Mouse (Mus musculus): ENCODE results near the gene Slc22a13. TPM values are rescaled to one million over a fixed set of nuclear protein-coding genes. Genes with fewer than 3 reads are reported as not detected.
A peak's percentile ranks its signal among the peaks of the same experiment; 100 is the strongest.
"Not testable (repeated sequence)": the region's sequence is repeated elsewhere in the genome, so short reads cannot be mapped to it uniquely, and the experiment has no call there.

The Slc22a13 gene
- not detected for total RNA-seq (2021)
- long read RNA-seq, experiment 1, result 0 reads
- long read RNA-seq, experiment 2, result 0 reads

DNA sequence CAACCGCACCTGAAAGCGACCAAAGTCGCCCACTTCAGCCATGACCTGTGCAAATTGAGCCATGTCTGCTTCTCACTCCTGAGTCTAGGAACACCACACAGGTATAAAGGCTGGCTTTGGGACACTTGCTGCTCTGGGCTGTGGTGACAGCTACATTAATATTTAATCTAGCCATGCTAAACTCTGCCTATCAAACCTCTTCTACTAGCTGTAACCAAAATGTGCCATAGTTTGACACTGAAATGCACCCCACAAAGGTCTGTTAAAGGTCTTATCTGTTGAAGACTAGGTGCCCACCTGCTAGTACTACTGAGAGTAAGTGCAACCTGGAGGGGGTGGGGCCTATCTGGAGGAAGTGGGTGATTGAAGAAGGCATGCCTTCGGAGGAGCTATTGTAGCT lies at the start of gene Slc22a13:
Slc22a13 (minus strand) TSS at position 101 of the 400 bp plus-strand sequence.
- DNase-seq (ENCODE audit: low spot score), result no peak

DNA sequence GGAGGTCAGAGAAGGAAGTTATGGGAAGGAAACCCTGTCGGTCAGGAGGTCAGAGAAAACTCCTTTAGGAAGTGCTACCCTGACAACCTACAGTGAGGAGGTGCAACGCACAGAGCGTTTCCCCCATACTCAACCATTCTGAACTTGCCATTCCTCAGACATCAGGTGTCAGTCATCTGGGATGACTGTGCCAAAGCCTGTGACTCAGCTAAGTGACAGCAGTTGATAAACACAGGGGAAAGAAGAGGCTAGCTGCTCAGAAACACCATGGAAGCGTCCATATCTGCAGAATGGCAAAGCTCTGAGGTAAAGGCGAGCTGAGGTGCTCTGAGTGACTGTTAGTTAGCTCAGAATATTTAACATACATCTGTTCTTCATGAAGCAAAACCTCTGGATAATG lies 49.2 kb upstream of the Slc22a13 start:
- DNase-seq (ENCODE audit: low spot score), result no peak

DNA sequence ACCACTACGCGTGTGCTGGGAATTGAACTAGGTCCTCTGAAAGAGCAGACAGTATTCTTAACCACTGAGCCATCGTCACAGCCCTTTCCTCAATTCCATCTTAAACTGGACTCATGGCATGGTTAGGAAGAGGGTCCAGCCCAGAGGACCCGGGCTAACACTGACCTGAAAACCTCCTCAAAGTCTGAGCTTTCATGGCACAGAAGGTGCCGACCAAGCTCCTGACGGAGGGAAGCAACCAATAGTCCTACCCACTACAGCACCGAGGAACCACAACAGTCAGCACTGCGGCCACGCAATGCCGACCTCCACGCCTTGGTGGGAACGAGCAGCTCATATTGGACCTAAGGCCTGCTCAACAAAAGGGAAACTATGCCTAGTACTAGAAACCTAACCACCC lies 47.3 kb upstream of the Slc22a13 start:
- no peak for DNase-seq (ENCODE audit: low spot score)

DNA sequence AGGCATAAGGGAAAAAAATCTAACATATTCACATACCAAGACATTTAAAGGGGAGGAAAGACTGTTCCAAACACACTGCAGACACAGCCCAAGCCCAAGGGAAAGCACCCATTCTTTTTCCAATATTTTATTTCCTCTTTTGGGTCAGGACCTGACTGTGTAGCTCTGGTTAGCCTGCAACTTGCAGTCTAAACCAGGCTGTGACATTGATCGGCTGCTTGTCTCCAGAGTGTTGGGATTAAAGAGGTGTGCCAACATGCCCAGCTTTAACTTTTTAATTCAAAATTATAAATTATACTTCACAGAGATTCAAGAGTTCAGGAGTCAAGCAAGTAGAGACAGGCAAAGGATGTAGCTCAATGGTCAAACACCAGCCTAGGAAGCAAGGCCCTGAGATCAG lies 46.2 kb upstream of the Slc22a13 start:
- no peak for DNase-seq (ENCODE audit: low spot score)

DNA sequence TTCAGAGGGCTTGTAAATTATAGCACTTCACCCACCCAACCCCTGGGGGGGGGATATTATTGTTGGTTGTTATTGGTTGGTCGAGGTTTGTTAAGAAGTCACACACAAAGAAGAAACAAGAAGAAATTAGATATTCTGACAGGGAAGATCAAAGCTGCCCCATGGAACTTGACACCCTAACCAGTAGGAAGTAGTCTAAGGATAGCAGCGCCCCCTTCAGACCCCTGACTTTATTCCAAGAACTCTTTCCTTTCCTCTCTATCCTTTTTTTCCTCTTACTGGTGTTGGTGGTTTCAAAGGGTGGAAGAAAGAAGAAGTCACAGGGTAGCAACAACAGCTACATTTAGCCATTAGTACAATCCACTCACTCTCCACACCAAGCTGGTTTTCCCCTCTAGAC lies 45.3 kb upstream of the Slc22a13 start:
- DNase-seq (ENCODE audit: low spot score), result no peak

DNA sequence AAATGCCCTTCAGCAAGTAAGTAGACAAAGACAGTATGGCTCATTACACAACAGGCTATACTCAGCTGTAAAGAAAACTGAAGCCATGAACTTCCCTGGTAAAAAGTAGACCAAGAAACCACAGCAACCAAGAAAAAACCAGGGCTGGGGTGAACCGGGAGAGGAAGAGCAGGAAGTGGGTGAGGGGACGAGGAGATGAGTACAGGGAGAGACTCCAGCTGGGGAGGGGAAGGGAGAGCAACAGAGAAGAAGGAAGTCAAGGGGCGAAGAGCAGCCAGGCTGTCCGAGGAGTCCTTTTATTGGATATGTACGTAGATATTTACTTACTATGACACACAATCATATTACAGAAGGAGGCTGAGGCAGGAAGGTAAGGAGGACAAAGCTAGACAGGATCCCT lies 39.1 kb upstream of the Slc22a13 start:
- no peak for DNase-seq (ENCODE audit: low spot score)

DNA sequence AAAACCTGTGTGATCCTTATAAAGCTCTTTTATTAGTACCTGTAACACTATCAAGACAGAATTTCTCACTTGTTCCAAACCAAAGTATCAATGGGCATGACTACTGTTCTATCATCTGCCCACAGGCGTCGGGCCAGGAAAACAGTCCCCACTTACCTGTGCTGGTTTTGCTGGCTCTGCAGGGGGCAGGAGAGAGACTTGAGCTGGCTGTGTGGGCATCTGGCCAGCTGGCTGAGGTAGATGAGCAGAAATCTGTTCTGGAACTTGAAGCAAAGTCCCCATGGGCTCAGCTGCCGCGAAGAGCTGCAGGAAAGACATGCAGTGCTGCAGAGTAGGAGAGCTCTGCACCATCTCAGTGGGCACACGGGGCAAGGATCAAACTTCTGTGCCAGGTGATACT lies 37.9 kb upstream of the Slc22a13 start:
- peak; percentile 43 for DNase-seq (ENCODE audit: low spot score)

DNA sequence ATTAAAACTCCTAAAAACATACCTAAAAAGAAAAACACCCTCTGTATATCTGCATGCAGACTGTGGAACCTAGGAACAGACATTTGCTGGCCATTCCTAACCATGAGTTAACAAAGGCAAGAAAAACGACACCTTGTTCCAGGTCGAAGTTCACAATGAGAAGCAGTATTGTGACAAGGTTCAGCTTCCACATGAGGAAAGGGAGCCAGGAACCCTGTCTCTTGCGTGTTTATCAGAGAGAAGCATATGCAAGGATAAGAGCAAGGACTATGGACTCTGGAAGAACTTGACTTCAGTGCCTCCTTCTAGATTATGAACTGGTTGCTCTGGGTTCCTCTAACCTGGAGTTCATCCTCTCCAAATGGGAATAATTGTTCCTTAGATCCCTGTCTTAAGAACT lies 35.1 kb upstream of the Slc22a13 start:
- no peak for DNase-seq (ENCODE audit: low spot score)

DNA sequence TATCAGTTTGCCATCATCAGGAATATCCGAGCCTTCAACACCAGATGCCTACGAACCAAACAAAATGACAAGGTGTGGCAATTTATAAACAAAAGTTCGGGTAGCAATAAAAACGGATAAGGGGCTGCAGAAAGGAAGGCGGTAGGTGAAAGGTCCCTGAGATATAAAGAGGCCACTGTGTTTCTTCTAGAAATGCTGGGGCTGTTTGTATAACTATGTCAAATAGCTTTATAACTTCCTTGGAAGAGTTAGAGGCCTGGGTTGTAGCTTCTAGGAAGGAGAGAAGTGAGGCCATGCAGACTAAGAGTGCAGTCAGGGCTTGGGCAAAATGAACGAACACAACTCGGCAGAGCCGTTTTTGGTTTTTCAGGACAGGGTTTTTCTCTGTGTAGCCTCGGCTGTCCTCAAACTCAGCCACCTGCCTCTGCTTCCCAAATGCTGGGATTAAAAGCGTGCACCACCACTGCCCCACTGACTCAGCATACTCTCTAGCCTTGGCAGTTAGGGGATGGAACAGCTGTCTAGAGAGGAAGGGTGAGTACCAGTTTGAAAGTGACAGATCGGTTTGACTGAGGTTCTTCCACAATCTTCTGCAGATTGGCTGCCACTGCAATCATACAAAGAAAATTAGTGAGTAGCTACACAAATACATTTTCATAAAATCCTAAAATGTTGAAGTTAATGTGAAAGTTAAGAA lies 32.4 kb upstream of the Slc22a13 start:
- DNase-seq (ENCODE audit: low spot score), result no peak

DNA sequence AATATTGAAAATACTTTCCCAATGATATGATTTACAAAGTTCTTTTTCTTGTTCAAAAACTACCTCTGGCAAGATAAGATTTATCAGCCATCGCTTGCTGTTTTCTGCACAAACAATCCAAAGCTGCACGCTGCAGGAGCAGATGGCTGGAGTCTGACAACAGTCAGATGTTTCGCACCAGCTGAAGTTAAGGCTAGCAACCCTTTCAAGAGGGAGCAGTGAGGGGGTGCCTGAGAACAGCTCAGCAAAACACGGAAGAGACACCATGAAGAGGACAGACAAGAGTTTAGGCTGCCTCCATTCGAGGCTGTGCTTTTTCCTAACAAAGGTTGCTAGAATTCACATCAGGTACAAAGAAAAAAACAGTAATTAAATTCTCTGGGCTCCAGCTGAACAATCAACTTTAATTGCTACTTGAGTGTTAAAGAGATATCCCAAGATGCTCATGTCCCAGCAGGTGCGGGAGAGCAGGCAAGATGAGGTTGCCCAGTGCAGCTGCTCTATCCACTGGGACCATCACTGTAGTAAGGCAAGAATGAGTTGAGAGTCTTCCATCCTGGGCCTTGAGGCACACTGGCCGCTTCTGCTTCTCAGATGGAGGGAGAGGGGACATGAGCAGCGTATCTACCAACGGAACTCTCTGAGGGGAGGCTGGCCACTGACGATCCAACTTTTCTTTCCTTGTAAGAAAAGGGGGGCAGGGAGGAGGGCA lies 31.5 kb upstream of the Slc22a13 start:
- DNase-seq (ENCODE audit: low spot score), result no peak

DNA sequence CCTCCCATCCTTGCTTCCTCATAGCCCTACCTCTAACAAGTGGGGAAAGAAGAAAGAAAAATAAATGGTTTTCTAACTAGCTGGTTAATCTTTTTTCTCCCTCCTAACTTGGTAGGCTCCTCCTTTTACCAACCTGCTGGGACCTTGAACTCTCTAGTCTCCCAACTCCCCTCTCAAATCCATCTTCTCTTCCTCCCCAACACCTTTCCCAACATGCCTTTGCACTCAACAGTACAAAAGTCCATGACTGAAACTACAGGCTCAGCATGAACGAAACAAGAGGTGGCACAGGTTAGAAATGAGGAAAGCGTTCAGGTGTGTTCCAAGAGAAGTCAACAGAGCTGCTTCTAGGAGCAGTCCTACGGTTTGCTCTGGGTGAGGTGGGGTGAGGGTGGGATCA lies 30.4 kb upstream of the Slc22a13 start:
- no peak for DNase-seq (ENCODE audit: low spot score)

DNA sequence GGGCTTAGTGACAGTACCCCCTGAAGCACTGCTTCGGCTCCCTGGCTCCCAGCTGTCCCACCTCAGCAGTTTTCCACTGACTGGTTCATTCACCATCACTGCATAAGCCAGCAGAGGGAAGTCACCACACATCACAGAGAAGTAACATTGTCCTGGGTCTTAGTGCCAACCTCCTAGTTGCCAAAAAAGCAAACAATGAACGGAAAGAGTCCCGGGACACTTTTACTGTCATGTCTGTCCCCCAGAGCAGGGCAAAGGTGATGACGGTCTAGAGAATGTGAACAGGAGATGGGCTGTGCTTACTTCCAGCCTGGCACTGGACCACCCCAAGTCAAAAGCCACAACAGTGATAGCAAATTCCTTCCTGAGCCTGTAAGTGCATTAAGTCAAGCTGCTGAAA lies 29.9 kb upstream of the Slc22a13 start:
- no peak for DNase-seq (ENCODE audit: low spot score)

DNA sequence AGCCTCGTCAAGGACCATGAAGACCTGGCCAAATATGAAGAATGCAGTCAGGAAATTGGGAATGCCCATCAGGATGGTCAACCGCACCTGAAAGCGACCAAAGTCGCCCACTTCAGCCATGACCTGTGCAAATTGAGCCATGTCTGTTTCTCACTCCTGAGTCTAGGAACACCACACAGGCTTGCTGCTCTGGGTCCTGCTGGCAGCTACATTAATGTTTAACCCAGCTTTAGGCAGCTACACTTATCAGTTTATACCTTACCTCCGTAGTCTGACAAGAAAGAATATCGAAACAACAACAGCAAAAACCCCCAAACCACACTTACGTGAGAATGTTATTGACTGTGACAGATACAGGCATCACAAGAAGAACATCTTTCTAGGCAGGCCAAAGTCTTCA lies 22.7 kb upstream of the Slc22a13 start:
- no peak for DNase-seq (ENCODE audit: low spot score)

DNA sequence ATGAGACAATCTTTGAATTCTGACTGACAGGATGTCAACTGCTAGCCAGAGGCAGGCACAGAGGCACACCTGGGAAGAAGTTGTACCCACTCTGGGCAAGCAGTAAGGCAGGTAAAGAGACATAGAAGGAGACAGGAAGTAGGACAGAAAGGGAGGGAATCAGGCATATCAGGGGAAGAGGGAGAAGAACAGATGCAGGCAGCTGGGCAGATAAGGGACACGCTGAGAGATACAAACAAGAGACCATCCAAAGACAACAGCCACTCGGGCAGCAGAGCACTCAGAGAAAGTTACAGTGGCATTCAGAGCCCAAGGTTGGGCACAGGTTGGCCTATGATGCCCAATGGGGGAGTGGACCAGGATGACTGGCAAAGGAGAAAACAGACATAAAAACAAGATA lies 21.9 kb upstream of the Slc22a13 start:
- DNase-seq (ENCODE audit: low spot score), result no peak

DNA sequence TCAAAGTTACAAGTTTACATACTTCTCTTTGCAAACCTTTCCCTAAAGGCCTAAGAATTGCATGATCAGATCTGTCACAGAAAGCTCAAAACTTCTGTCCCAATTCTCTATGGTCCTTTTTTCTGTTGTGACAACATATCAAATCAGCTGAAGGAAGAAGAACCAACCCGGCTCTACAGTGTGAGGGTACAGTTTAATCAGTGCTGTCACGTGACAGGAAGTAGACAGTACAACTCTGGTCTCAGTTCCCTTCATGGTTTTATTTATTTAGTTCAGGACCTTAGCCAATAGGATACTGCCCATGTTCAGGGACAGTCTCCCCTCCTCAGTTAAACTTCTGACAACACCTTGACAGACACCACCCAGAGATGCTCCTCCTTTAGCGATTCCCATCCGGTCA lies 11.4 kb upstream of the Slc22a13 start:
- no peak for DNase-seq (ENCODE audit: low spot score)

DNA sequence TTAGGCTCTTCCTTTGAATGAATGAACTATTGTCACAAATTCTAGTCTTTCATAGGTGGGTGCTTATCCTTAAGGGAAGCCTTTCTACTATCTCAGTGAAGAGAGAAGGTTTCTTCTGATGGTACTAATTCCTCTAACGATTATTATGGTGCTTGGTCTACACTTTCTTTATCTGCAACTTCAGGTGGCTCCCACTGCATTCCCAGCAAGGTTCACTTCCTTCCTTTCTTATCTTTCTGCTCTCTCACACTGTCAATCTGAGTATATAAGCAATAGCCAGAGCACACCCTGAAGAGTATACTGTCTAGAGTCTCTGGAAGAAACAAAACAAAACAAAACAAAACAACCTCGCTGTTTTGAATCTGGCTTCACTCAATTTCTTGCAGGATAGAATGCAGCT lies 10.8 kb upstream of the Slc22a13 start:
- no peak for DNase-seq (ENCODE audit: low spot score)

DNA sequence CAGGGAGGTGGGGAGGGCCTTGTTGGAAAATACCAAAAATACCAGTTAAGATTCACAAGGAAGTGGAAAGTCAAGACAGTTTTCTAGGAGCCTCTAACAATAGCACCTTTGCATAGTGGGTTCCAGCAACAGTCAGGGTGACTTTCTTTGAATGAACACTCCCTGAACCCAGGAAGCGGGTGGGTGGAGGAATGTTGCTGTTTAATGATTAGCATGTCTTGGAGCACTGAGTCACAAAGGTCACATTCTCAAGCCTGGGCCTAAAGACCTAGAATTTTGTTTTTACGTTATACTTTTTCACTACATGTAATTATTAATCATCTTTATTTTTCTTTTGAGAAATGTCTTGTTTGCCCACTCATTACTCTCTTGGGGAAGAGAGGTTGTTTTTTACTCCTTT lies 6.4 kb upstream of the Slc22a13 start:
- DNase-seq (ENCODE audit: low spot score), result not testable (repeated sequence)

DNA sequence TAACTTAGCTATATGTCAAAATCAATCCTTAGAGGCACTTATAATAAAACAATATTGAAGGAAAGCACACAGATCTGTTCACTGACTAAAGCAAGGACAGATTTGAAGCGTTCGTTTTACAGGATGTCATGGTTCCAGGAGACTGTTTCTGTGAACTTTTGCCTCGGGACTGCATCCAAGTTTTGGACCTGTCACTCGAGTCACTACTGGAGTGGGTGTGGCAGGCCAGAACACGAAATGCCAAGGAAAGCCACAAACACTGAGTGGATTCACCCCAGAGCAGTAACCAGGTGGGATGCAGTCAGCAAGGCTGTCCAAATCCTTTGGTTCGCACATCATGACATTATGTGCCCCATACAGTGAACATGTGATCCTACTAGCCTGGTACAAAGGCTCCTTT lies 5.7 kb upstream of the Slc22a13 start:
- no peak for DNase-seq (ENCODE audit: low spot score)

DNA sequence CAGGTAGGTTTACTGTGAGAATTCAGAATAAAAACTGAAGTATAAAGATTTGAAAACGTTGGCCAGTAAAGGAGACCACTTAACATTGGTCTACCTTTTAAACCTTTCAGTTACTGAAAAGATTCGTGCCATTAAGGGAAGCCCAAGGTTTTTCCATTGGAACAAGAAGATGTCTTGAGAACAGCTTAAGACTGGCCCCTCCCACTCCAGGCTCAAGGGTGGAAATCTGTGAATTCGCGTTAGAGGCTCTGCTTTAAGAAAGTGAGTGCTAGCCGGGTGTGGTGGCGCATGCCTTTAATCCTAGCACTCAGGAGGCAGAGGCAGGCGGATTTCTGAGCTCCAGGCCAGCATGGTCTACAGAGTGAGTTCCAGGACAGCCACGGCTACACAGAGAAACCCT lies 4.1 kb upstream of the Slc22a13 start:
- no peak for DNase-seq (ENCODE audit: low spot score)

DNA sequence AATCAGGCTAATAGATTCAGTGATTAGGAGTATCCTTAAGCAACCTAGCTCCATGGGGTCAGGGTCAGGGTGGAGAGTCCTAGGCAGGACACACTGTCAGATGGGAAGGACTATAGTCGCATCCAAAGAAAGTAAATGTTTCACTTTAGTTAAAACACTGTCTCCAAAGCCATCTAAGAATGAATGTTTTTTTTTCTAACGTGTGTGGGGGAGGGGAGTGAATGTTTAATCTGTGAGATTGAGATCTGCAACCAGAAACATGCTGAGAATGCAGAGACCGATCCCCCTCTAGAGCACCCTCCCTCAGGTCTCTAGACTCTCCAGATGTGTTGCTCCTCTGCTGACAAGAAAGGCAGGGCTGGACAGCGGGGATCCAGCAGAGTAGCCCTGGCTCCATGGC lies 1.8 kb downstream of the Slc22a13 start:
- DNase-seq (ENCODE audit: low spot score), result no peak

DNA sequence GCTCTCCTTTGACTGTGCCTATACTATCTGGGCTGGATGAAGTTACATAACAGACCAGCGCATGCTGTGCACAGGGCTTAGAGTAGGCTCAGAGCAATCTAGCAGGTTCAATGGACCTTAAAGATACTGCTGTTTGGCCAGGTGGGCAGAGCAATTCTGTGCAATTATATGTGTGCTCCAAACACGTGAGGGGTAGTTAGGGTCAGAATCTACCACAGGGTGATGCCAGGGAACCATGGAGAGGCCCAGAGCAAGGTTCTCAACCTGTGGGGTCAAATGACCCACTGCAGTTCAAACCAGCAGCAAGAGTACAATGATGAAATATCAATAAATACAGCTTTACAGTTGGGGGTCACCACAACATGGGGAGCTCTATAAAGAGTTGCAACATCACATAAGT lies 2.2 kb downstream of the Slc22a13 start:
- DNase-seq (ENCODE audit: low spot score), result no peak

DNA sequence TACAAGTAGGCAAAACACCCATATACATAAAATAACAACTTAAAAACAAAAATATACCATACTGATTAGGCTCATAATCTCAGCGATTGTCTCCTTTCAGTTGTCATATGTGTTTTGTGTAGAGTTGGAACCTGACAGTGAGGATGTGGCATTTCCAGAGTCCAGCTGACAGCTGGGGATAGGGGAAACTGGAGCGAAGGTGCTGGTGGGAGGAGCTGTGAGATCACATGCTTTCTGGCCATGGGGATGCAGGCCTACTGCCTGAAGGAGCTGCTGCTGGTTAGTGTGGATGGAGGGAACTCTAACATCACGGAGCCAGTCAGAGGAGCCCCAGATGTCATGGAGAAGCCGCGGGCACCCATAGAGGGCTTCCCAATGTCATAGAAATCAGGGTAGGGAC lies 3.1 kb downstream of the Slc22a13 start:
- DNase-seq (ENCODE audit: low spot score), result no peak

DNA sequence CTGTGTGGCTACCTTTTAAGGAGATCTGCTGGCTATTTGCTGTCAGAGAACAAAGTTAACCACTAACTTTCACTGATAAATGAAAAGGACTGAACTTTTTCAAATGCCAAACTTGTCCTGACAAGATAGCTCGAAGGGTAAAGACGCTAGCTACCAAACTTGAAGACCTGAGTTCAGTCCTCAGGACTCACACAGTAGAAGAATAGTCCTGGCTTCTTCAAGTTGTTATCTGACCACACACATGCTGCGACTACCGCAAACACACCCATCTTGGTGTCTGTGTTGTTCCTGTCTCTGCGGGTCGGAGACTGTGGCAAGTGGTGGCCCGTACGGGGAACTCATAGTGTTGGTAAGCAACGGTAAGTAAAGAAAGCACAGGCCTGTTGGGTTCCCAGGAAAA lies 5.3 kb downstream of the Slc22a13 start:
- DNase-seq (ENCODE audit: low spot score), result no peak
